Mouse (Mus musculus): ENCODE measurements at regions not wholly inside any gene's neighbourhood (a gene's known extent, or its start where the extent isn't known, plus 50 kb on each side); places are given as distances from the start of the nearest gene placed in this dataset.

GRCm38 (mm10) chr6:136229791-136230190 is 56.5 kb upstream of the Grin2b start:
- DNase-seq (ENCODE audit: low spot score) = no peak

- DNase-seq (ENCODE audit: low spot score) = peak; percentile 12
Measured at GRCm38 (mm10) chr6:136235473-136235872, 62.2 kb upstream of the Grin2b start.

GRCm38 (mm10) chr6:136238989-136239388 is 65.7 kb upstream of the Grin2b start:
- no peak for DNase-seq (ENCODE audit: low spot score)

GRCm38 (mm10) chr6:136239416-136239815 is 66.1 kb upstream of the Grin2b start:
- DNase-seq (ENCODE audit: low spot score) = no peak

- DNase-seq (ENCODE audit: low spot score) = peak; percentile 24
Measured at GRCm38 (mm10) chr6:136241574-136242311, 68.4 kb upstream of the Grin2b start.

- peak; percentile 24 for DNase-seq (ENCODE audit: low spot score)
Measured at GRCm38 (mm10) chr6:136244895-136245294, 71.6 kb upstream of the Grin2b start.

- DNase-seq (ENCODE audit: low spot score) = no peak
Measured at GRCm38 (mm10) chr6:136255726-136256512, 71.4 kb upstream of the Gm8994 start.

- DNase-seq (ENCODE audit: low spot score) = no peak
Measured at GRCm38 (mm10) chr6:136275742-136276141, 51.6 kb upstream of the Gm8994 start.

GRCm38 (mm10) chr6:136276771-136277170 is 50.6 kb upstream of the Gm8994 start:
- DNase-seq (ENCODE audit: low spot score) = no peak
